Mouse (Mus musculus) ES-E14 (cell line): ENCODE measurements around the gene Chst10.

Experiments
- CHD2 ChIP-seq: IDR thresholded peaks from 2 replicates; pipeline ENCODE4 v1.6.1; 2014; ENCODE audit warnings: mild to moderate bottlenecking, low read depth, low read length, inconsistent platforms
- MAFK ChIP-seq: IDR thresholded peaks from 2 replicates; pipeline ENCODE4 v1.6.1; 2014; ENCODE audit warnings: mild to moderate bottlenecking, low read depth, low read length, inconsistent platforms; ENCODE audit not compliant: insufficient read depth
- ZC3H11A ChIP-seq: IDR thresholded peaks from 2 replicates; pipeline ENCODE4 v1.6.1; 2012; ENCODE audit warnings: low read depth, mild to moderate bottlenecking, inconsistent platforms, low read length, borderline replicate concordance
- ZNF384 ChIP-seq: IDR thresholded peaks from 2 replicates; pipeline ENCODE4 v1.6.1; 2012; ENCODE audit warnings: low read depth, low read length, inconsistent platforms

GRCm38 (mm10) chr1:38871834-38872233, 26.1 kb downstream of the Chst10 start:
- TF ChIP-seq ZNF384 (no peak), ZC3H11A (no peak), CHD2 (no peak), MAFK (no peak)
